In genomic region chr1:80504757-80505156, GRCm38 (mm10) we compare ENCODE assay signal across 15 mouse cellular contexts. TPM values are rescaled to one million over a fixed set of nuclear protein-coding genes. Genes with fewer than 3 reads are reported as not detected.
DNase-seq lines count a peak whose midpoint lies in the region; ATAC-seq and TF ChIP-seq lines count a peak whose summit lies in the region.
"Had no signal": no experiment of that assay in that cellular context is flagged by ENCODE, and none has a peak within 500 bp of the region (broad histone marks: within the 10 kb centered on the region; RNA-seq: fewer than 3 reads in every experiment).

No protein-coding gene starts in this region.

- TF ChIP-seq EP300 in heart, postnatal 0 days (IDR thresholded peaks at IDR 0.05; ENCODE audit: low read depth): no peak

- 75% methylated on average over 2 of the region's 2 CpGs for WGBS in heart, postnatal 0 days
- 76% methylated on average over 2 of the region's 2 CpGs for WGBS in lung, adult 2 months

- peak; percentile 25 for TF ChIP-seq CTCF in heart, postnatal 0 days (IDR thresholded peaks at IDR 0.05; ENCODE audit: low read depth)
- no peak for TF ChIP-seq CTCF in lung, adult 2 months (IDR thresholded peaks at IDR 0.05; ENCODE audit: insufficient read depth, low read length)

- DNase-seq in heart, postnatal 0 days (ENCODE audit: low spot score): no peak
- DNase-seq in heart, adult 18-20 months: no peak
- peak; percentile 5 for DNase-seq in lung, postnatal 10 days
- no peak for DNase-seq in lung, adult 2 months
- DNase-seq in ZHBTc4 (ENCODE audit: low read depth, low spot score): peak; percentile 48
- DNase-seq in splenic B cell, adult 2 months (ENCODE audit: low read depth, low spot score): peak; percentile 40
- no peak for DNase-seq in cerebellum, adult 8-10 months
- no peak for DNase-seq in spleen, postnatal 14 days (ENCODE audit: low spot score in 2 of 2)
- DNase-seq: adrenal gland, postnatal 25 days; heart, postnatal 4 days had no signal

- TF ChIP-seq POLR2A in lung, adult 2 months (IDR thresholded peaks at IDR 0.05; ENCODE audit: borderline replicate concordance, extremely low read depth, low read depth, low read length): no peak

- no peak overlapping the region for H3K4me3 ChIP-seq in heart, postnatal 0 days (ENCODE audit: low read depth, low read length)
- H3K4me3 ChIP-seq in lung, adult 2 months (replicated peaks; ENCODE audit: extremely low read depth, low read depth, low read length): no peak overlapping the region

- H3K36me3 ChIP-seq in heart, postnatal 0 days (replicated peaks; ENCODE audit: control insufficient read depth, insufficient read depth, low read length): no peaks in the 10 kb centered on the region
- peaks cover 14% of the 10 kb centered on the region for H3K36me3 ChIP-seq in splenic B cell, adult 2 months (ENCODE audit: control insufficient read depth, insufficient read depth, low read length, poor library complexity, severe bottlenecking)

- no peak overlapping the region for H3K4me2 ChIP-seq in heart, postnatal 0 days (ENCODE audit: low read depth, low read length)

- no peaks in the 10 kb centered on the region for H3K4me1 ChIP-seq in heart, postnatal 0 days (ENCODE audit: control insufficient read depth, insufficient read depth)
- no peaks in the 10 kb centered on the region for H3K4me1 ChIP-seq in lung, adult 2 months (ENCODE audit: control insufficient read depth, insufficient read depth, low read length)

- H3K27ac ChIP-seq in heart, postnatal 0 days (ENCODE audit: low read depth): no peak overlapping the region

- no peak for ATAC-seq in heart, postnatal 0 days (ENCODE audit: insufficient read depth, low read depth)
- ATAC-seq: midbrain, embryonic 16.5 days had no signal

- no peak overlapping the region for H3K9ac ChIP-seq in heart, postnatal 0 days (replicated peaks; ENCODE audit: low read depth, low read length)

- no peaks in the 10 kb centered on the region for H3K9me3 ChIP-seq in heart, postnatal 0 days (replicated peaks; ENCODE audit: control insufficient read depth, low read length)

- no peaks in the 10 kb centered on the region for H3K27me3 ChIP-seq in heart, postnatal 0 days (ENCODE audit: control insufficient read depth, insufficient read depth, low read length)
- no peaks in the 10 kb centered on the region for H3K27me3 ChIP-seq in splenic B cell, adult 2 months (ENCODE audit: control insufficient read depth, insufficient read depth, low read length, poor library complexity, severe bottlenecking)

RNA-seq across cellular contexts. Expression of gene Gm45261, which starts 43.5 kb away (rescaled TPM):
- total RNA-seq in heart, postnatal 0 days (2014; rRNA removed; ENCODE audit: low replicate concordance): not detected in 2 replicates
- polyA plus RNA-seq in heart, postnatal 0 days (2015; fragmentation: Nextera tagmentation; extraction: Ambion mirVana): not detected in 2 replicates
- total RNA-seq in heart, adult 18-20 months (2021): not detected
- polyA plus RNA-seq in lung, adult 2 months (2012; rRNA removed): not detected in 2 replicates
- total RNA-seq: adrenal gland, postnatal 25 days; gastrocnemius, postnatal 4 days; heart, postnatal 4 days had no signal
- polyA plus RNA-seq: forebrain, embryonic 11.5 days; large intestine, adult 2 months; limb, embryonic 14.5 days; midbrain, embryonic 16.5 days had no signal

Comparison
In these comparisons a context has a peak if more than half of its experiments do, and no peak if none do; other contexts are left out.
1. DNase-seq: peak in lung, postnatal 10 days (single experiment), ZHBTc4 (single experiment) and splenic B cell, adult 2 months (single experiment); none in heart, postnatal 0 days (single experiment), heart, adult 18-20 months (0 of 2), lung, adult 2 months (single experiment), cerebellum, adult 8-10 months (single experiment) and spleen, postnatal 14 days (0 of 2).